Mouse (Mus musculus): ENCODE measurements around the gene Dlgap4.
A peak's percentile ranks its signal among the peaks of the same experiment; 100 is the strongest.

Gene Dlgap4

GRCm38 (mm10) chr2:156620874-156621273 lies 7.4 kb downstream of the Dlgap4 start:
- DNase-seq, result no peak

- DNase-seq, result no peak
Observed at GRCm38 (mm10) chr2:156621449-156621848, 7.9 kb downstream of the Dlgap4 start.

- DNase-seq, result no peak
Observed at GRCm38 (mm10) chr2:156622192-156622591, 8.7 kb downstream of the Dlgap4 start.

- DNase-seq, result no peak
Observed at GRCm38 (mm10) chr2:156623246-156623645, 9.7 kb downstream of the Dlgap4 start.

GRCm38 (mm10) chr2:156625307-156625706 lies 11.8 kb downstream of the Dlgap4 start:
- DNase-seq, result no peak

- DNase-seq, result no peak
Observed at GRCm38 (mm10) chr2:156626119-156626518, 12.6 kb downstream of the Dlgap4 start.

- no peak for DNase-seq
Observed at GRCm38 (mm10) chr2:156626544-156626943, 13.0 kb downstream of the Dlgap4 start.

GRCm38 (mm10) chr2:156627917-156628316 lies 14.4 kb downstream of the Dlgap4 start:
- no peak for DNase-seq

- no peak for DNase-seq
Observed at GRCm38 (mm10) chr2:156630288-156630687, 16.8 kb downstream of the Dlgap4 start.

GRCm38 (mm10) chr2:156632721-156633120 lies 19.2 kb downstream of the Dlgap4 start:
- no peak for DNase-seq

GRCm38 (mm10) chr2:156635091-156635490 lies 21.6 kb downstream of the Dlgap4 start:
- DNase-seq, result no peak

- DNase-seq, result no peak
Observed at GRCm38 (mm10) chr2:156641141-156641540, 27.6 kb downstream of the Dlgap4 start.

- no peak for DNase-seq
Observed at GRCm38 (mm10) chr2:156642931-156643330, 29.4 kb downstream of the Dlgap4 start.

GRCm38 (mm10) chr2:156643406-156643805 lies 29.9 kb downstream of the Dlgap4 start:
- no peak for DNase-seq

GRCm38 (mm10) chr2:156645145-156645544 lies 31.6 kb downstream of the Dlgap4 start:
- DNase-seq, result no peak

GRCm38 (mm10) chr2:156646877-156647276 lies 33.4 kb downstream of the Dlgap4 start:
- no peak for DNase-seq

GRCm38 (mm10) chr2:156648042-156648441 lies 34.5 kb downstream of the Dlgap4 start:
- no peak for DNase-seq

GRCm38 (mm10) chr2:156649450-156649849 lies 35.9 kb downstream of the Dlgap4 start:
- no peak for DNase-seq

GRCm38 (mm10) chr2:156651019-156651418 lies 37.5 kb downstream of the Dlgap4 start:
- no peak for DNase-seq

- peak; percentile 57 for DNase-seq
Observed at GRCm38 (mm10) chr2:156652841-156653240, 39.3 kb downstream of the Dlgap4 start.

GRCm38 (mm10) chr2:156654148-156654547 lies 40.6 kb downstream of the Dlgap4 start:
- no peak for DNase-seq

GRCm38 (mm10) chr2:156655626-156656025 lies 42.1 kb downstream of the Dlgap4 start:
- DNase-seq, result no peak

- DNase-seq, result no peak
Observed at GRCm38 (mm10) chr2:156657522-156657921, 44.0 kb downstream of the Dlgap4 start.

- no peak for DNase-seq
Observed at GRCm38 (mm10) chr2:156658221-156658620, 44.7 kb downstream of the Dlgap4 start.

GRCm38 (mm10) chr2:156658751-156659150 lies 45.2 kb downstream of the Dlgap4 start:
- DNase-seq, result no peak

- no peak for DNase-seq
Observed at GRCm38 (mm10) chr2:156659981-156660380, 46.5 kb downstream of the Dlgap4 start.

All from thymus, postnatal 14 days (tissue).